Mouse (Mus musculus): ENCODE measurements around the gene Dlx3.

- TF ChIP-seq CTCF (IDR thresholded peaks at IDR 0.05; ENCODE audit: low read depth) (no peak), EP300 (IDR thresholded peaks at IDR 0.05; ENCODE audit: low read depth) (no peak)
Observed at GRCm38 (mm10) chr11:95077956-95078355, 42.0 kb upstream of the Dlx3 start.

Data from liver, embryonic 14.5 days (tissue).